ENCODE assay signal across 21 mouse cellular contexts in the genomic region with DNA sequence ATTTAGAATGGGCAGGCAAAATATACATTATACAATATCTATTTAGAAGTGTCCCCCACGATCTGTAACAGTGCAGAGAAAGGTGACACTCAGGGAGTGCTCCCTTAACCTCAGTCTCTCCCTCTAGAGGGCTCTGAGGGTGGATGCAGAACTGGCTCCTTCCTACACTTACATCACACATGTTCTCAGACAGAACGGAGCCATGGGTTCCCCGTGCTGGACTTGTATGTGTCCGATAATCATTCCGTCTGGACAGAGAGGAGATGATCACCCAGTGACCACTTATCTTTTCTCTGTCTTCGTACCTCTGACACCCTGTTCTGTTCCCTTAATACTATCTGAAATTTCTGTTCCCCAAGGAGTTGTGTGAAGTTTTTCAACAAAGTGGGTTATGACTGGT. TPM values are rescaled to one million over a fixed set of nuclear protein-coding genes. Genes with fewer than 3 reads are reported as not detected.
"Had no signal": no experiment of that assay in that cellular context is flagged by ENCODE, and none has a peak within 500 bp of the region (broad histone marks: within the 10 kb centered on the region; RNA-seq: fewer than 3 reads in every experiment).

No protein-coding gene starts in this region.

- H3K9ac ChIP-seq: kidney, embryonic 15.5 days; limb, embryonic 12.5 days; limb, embryonic 15.5 days; liver, embryonic 14.5 days; liver, postnatal 0 days; lung, embryonic 14.5 days; midbrain, embryonic 15.5 days; neural tube, embryonic 12.5 days; neural tube, embryonic 15.5 days had no signal

- H3K27ac ChIP-seq: kidney, embryonic 15.5 days; limb, embryonic 12.5 days; limb, embryonic 15.5 days; liver, embryonic 14.5 days; midbrain, embryonic 15.5 days; neural tube, embryonic 12.5 days; neural tube, embryonic 15.5 days had no signal

- H3K4me1 ChIP-seq: limb, embryonic 12.5 days; limb, embryonic 15.5 days; midbrain, embryonic 15.5 days; neural tube, embryonic 12.5 days; neural tube, embryonic 15.5 days had no signal

- H3K27me3 ChIP-seq: kidney, embryonic 15.5 days; limb, embryonic 12.5 days; limb, embryonic 15.5 days; midbrain, embryonic 15.5 days; neural tube, embryonic 12.5 days; neural tube, embryonic 15.5 days had no signal

- H3K9me3 ChIP-seq: kidney, embryonic 15.5 days; limb, embryonic 12.5 days; limb, embryonic 15.5 days; midbrain, embryonic 15.5 days; neural tube, embryonic 12.5 days; neural tube, embryonic 15.5 days had no signal

- H3K36me3 ChIP-seq: kidney, embryonic 15.5 days; limb, embryonic 12.5 days; limb, embryonic 15.5 days; midbrain, embryonic 15.5 days; neural tube, embryonic 12.5 days; neural tube, embryonic 15.5 days had no signal

- DNase-seq: kidney, adult 8-10 months; left cerebral cortex, postnatal 4 days; liver, postnatal 0 days; lung, embryonic 14.5 days; lung, postnatal 10 days; lung, postnatal 36 days; right cerebral cortex, adult 18-20 months; right cerebral cortex, postnatal 14 days; right cerebral cortex, postnatal 4 days; thymus, postnatal 25 days had no signal

- ATAC-seq: liver, postnatal 0 days; midbrain, embryonic 15.5 days had no signal

- H3K4me2 ChIP-seq: kidney, embryonic 15.5 days; limb, embryonic 12.5 days; limb, embryonic 15.5 days; liver, embryonic 11.5 days; lung, embryonic 14.5 days; midbrain, embryonic 11.5 days; midbrain, embryonic 15.5 days; neural tube, embryonic 12.5 days; neural tube, embryonic 15.5 days had no signal

- H3K4me3 ChIP-seq: kidney, embryonic 15.5 days; limb, embryonic 12.5 days; limb, embryonic 15.5 days; midbrain, embryonic 15.5 days; neural tube, embryonic 12.5 days; neural tube, embryonic 15.5 days had no signal

RNA-seq across cellular contexts. Expression of a gene that starts 15.7 kb away (rescaled TPM):
- total RNA-seq: megakaryocyte progenitor cell, adult 5-6 weeks; megakaryocyte-erythroid progenitor cell, adult 5-6 weeks had no signal
